Mouse (Mus musculus) heart, adult 2 months (tissue): ENCODE measurements at regions not wholly inside any gene's neighbourhood (a gene's known extent, or its start where the extent isn't known, plus 50 kb on each side); places are given as distances from the start of the nearest gene placed in this dataset.
A peak's percentile ranks its signal among the peaks of the same experiment; 100 is the strongest.
"Not testable (repeated sequence)": the region's sequence is repeated elsewhere in the genome, so short reads cannot be mapped to it uniquely, and the experiment has no call there.

Experiments
- CTCF ChIP-seq: fragments of 200-600 bp; IDR thresholded peaks from 2 replicates; pipeline ENCODE4 v1.8.1; 2022; ENCODE audit warnings: antibody characterized with exemption, mild to moderate bottlenecking, moderate library complexity
- EP300 ChIP-seq: fragments of 200-500 bp; IDR thresholded peaks from 2 replicates; pipeline ENCODE4 v1.6.1; 2011; ENCODE audit warnings: low read depth, low read length, control low read depth; ENCODE audit not compliant: insufficient read depth
- POLR2A ChIP-seq: fragments of 200-500 bp; IDR thresholded peaks from 2 replicates; pipeline ENCODE4 v1.6.1; 2011; ENCODE audit warnings: mild to moderate bottlenecking, low read depth, low read length, control low read depth; ENCODE audit not compliant: insufficient read depth

DNA sequence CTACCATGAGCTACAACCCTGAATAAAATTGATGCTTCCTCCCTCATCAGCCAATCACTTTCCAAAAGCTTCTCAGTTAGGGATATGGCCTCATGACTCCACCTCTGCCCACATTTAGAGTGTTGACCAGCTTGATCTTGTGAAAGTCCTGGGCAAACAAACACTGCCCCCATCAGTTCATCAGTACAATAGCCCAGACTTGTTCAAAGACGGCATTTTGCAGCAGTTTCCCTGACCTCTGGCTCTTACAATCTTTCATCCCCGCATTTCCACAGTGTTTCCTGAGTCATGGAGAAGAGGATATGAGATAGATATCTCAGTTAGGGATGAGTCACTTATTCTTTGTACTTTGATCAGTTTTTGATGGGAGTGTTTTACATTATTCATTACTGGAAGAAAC is 203.5 kb upstream of the Asrgl1 start:
- TF ChIP-seq POLR2A, EP300: not testable (repeated sequence)
- TF ChIP-seq CTCF, result peak; percentile 42
